Mouse (Mus musculus) limb, embryonic 14.5 days (tissue): ENCODE measurements around the gene Zscan21. TPM values are rescaled to one million over a fixed set of nuclear protein-coding genes. Genes with fewer than 3 reads are reported as not detected.
"Not testable (repeated sequence)": the region's sequence is repeated elsewhere in the genome, so short reads cannot be mapped to it uniquely, and the experiment has no call there.

Experiments
- ATAC-seq: fragments of 200-750 bp; cut with Nextera tagmentation; 2 replicates; pipeline ENCODE4 v1.8.0; 2017; ENCODE audit warnings: low read depth, moderate number of reproducible peaks, moderate TSS enrichment; ENCODE audit not compliant: low FRiP score
- DNase-seq: peaks from one replicate; pipeline ENCODE4 v3.0.0-alpha.2; 2015; ENCODE audit warnings: low spot score
- H3K27ac ChIP-seq: fragments of 300-500 bp; sonication (generic); replicated peaks from 2 replicates; pipeline ENCODE4 v1.5.1; 2014; ENCODE audit warnings: low read depth, mild to moderate bottlenecking, low read length, moderate library complexity, mixed read lengths
- H3K27me3 ChIP-seq: fragments of 300-500 bp; sonication (generic); 2 replicates; pipeline ENCODE4 v1.6.1; 2014; ENCODE audit warnings: low read length, mixed read lengths; ENCODE audit not compliant: control insufficient read depth, insufficient read depth
- H3K36me3 ChIP-seq: fragments of 300-500 bp; sonication (generic); 2 replicates; pipeline ENCODE4 v1.6.1; 2014; ENCODE audit warnings: mild to moderate bottlenecking, low read length, moderate library complexity, mixed read lengths; ENCODE audit not compliant: control insufficient read depth, insufficient read depth
- H3K4me1 ChIP-seq: fragments of 300-500 bp; sonication (generic); 2 replicates; pipeline ENCODE4 v1.6.1; 2014; ENCODE audit warnings: antibody characterized with exemption, low read length, mixed read lengths; ENCODE audit not compliant: control insufficient read depth, insufficient read depth
- H3K4me2 ChIP-seq: fragments of 300-500 bp; sonication (generic); replicated peaks from 2 replicates; pipeline ENCODE4 v1.6.1; 2014; ENCODE audit warnings: low read depth, mild to moderate bottlenecking, low read length, moderate library complexity; ENCODE audit not compliant: severe bottlenecking
- H3K4me3 ChIP-seq: fragments of 300-500 bp; sonication (generic); replicated peaks from 2 replicates; pipeline ENCODE4 v1.5.1; 2014; ENCODE audit warnings: low read length
- H3K9ac ChIP-seq: fragments of 300-500 bp; sonication (generic); 2 replicates; pipeline ENCODE4 v1.6.1; 2014; ENCODE audit warnings: mild to moderate bottlenecking, low read depth, low read length, moderate library complexity; ENCODE audit not compliant: severe bottlenecking
- H3K9me3 ChIP-seq: fragments of 300-500 bp; sonication (generic); 2 replicates; pipeline ENCODE4 v1.6.1; 2016; ENCODE audit warnings: low read length; ENCODE audit not compliant: control insufficient read depth
- POLR2A ChIP-seq: fragments of 200-500 bp; IDR thresholded peaks from 2 replicates; pipeline ENCODE4 v1.8.0; 2012; ENCODE audit warnings: inconsistent platforms, mild to moderate bottlenecking, moderate library complexity, borderline replicate concordance; ENCODE audit not compliant: insufficient read depth, insufficient read length; ENCODE audit errors: extremely low read depth
- WGBS: fragments of 180-500 bp; shearing (Covaris S2); extraction: QIAGEN DNeasy Blood & Tissue Kit; methylation state at CpG from one replicate; pipeline ENCODE4 v1.1.7; 2014; 5-methylcytosine and 5-hydroxymethylcytosine counted together
- polyA plus RNA-seq, 2 experiments: library from polyadenylated mRNA; depleted of rRNA in 1 of 2; stranded (reverse) in 1 of 2; unstranded in 1 of 2; fragments of >200 nt; fragmentation: Nextera tagmentation in 1 of 2; extraction: Ambion mirVana in 1 of 2; gene quantifications; 2 replicates each; pipeline versions ENCODE4 v1.2.1 to v1.2.3; 2012 to 2014

Gene Zscan21
- polyA plus RNA-seq, 2 experiments = 38.3 to 59.8 TPM

GRCm38 (mm10) chr5:138090737-138091136, 26.0 kb upstream of the Zscan21 start:
- no peaks in the 10 kb centered on the region for H3K9me3 ChIP-seq
- DNase-seq (no peak), ATAC-seq (no peak)
- no peak for TF ChIP-seq POLR2A
- no peak overlapping the region for H3K9ac ChIP-seq
- no peak overlapping the region for H3K4me3 ChIP-seq
- H3K27me3 ChIP-seq = no peaks in the 10 kb centered on the region
- 97% methylated on average over 5 of the region's 5 CpGs for WGBS
- no peak overlapping the region for H3K4me2 ChIP-seq
- no peaks in the 10 kb centered on the region; the same call in 1 of the 2 replicates for H3K4me1 ChIP-seq
- peaks cover 49% of the 10 kb centered on the region for H3K36me3 ChIP-seq
- H3K27ac ChIP-seq = no peak overlapping the region

- H3K4me3 ChIP-seq = no peak overlapping the region
- WGBS = 78% methylated on average over 4 of the region's 4 CpGs
- H3K4me1 ChIP-seq = no peaks in the 10 kb centered on the region
- H3K27ac ChIP-seq = no peak overlapping the region
- H3K36me3 ChIP-seq = peaks cover 65% of the 10 kb centered on the region
- H3K4me2 ChIP-seq = no peak overlapping the region
- ATAC-seq (no peak), DNase-seq (no peak)
- H3K9me3 ChIP-seq = no peaks in the 10 kb centered on the region
- no peak for TF ChIP-seq POLR2A
- no peak overlapping the region for H3K9ac ChIP-seq
- H3K27me3 ChIP-seq = no peaks in the 10 kb centered on the region
Observed at GRCm38 (mm10) chr5:138092771-138093170, 23.9 kb upstream of the Zscan21 start.

GRCm38 (mm10) chr5:138094474-138094873, 22.2 kb upstream of the Zscan21 start:
- no peak for DNase-seq
- H3K4me2 ChIP-seq = no peak overlapping the region
- H3K27me3 ChIP-seq = no peaks in the 10 kb centered on the region
- WGBS = 94% methylated on average over 6 of the region's 6 CpGs
- no peak overlapping the region for H3K9ac ChIP-seq
- no peak for TF ChIP-seq POLR2A
- H3K9me3 ChIP-seq = no peaks in the 10 kb centered on the region
- H3K36me3 ChIP-seq = peaks cover 68% of the 10 kb centered on the region
- no peak overlapping the region for H3K4me3 ChIP-seq
- no peak overlapping the region for H3K27ac ChIP-seq
- no peak for ATAC-seq
- no peaks in the 10 kb centered on the region for H3K4me1 ChIP-seq

GRCm38 (mm10) chr5:138104976-138105375, 11.7 kb upstream of the Zscan21 start:
- Histone ChIP-seq H3K4me3 (no peak overlapping the region), H3K27me3 (no peaks in the 10 kb centered on the region), H3K9me3 (no peaks in the 10 kb centered on the region), H3K27ac (no peak overlapping the region), H3K4me2 (no peak overlapping the region), H3K4me1 (no peaks in the 10 kb centered on the region), H3K9ac (no peak overlapping the region), H3K36me3 (peaks cover 62% of the 10 kb centered on the region)
- DNase-seq (no peak), ATAC-seq (no peak)
- 92% methylated on average over 2 of the region's 2 CpGs for WGBS
- TF ChIP-seq POLR2A = no peak

DNA sequence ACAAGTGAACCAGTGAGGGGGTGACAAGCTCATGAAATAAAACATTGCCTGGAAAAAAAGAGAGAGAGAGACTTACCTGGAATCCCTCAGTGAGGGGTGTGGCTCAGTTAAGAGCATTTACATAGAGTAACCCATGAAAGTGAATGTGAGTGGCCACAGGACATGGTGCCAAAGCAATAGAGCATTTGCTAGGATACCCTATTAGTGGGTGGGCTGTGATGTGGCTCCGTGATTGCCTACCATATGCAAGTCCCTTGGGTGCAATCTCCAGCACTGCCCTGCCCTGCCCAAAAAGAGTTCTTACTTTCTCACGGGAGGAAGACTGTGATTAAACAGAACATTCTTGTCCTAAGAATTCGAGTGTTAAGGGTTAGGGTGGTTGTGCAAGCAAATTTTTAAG, 9.6 kb upstream of the Zscan21 start:
- no peak for ATAC-seq

GRCm38 (mm10) chr5:138109847-138110396, 6.8 kb upstream of the Zscan21 start:
- not testable (repeated sequence) for H3K9ac ChIP-seq, H3K27ac ChIP-seq, H3K27me3 ChIP-seq, H3K9me3 ChIP-seq, H3K4me2 ChIP-seq, DNase-seq, H3K4me3 ChIP-seq, H3K4me1 ChIP-seq, ATAC-seq
- H3K36me3 ChIP-seq = peaks cover 13% of the 10 kb centered on the region
- WGBS = 56% methylated on average over 4 of the region's 4 CpGs

More for the DNA sequence above, 9.6 kb upstream of the Zscan21 start:
- no peaks in the 10 kb centered on the region for H3K27me3 ChIP-seq
- TF ChIP-seq POLR2A = no peak
- no peak for DNase-seq
- no peak overlapping the region for H3K4me2 ChIP-seq
- no peak overlapping the region for H3K4me3 ChIP-seq
- H3K27ac ChIP-seq = no peak overlapping the region
- H3K9ac ChIP-seq = no peak overlapping the region
- WGBS = 58% methylated on average over 3 of the region's 3 CpGs
- H3K4me1 ChIP-seq = no peaks in the 10 kb centered on the region
- H3K36me3 ChIP-seq = peaks cover 41% of the 10 kb centered on the region
- H3K9me3 ChIP-seq = no peaks in the 10 kb centered on the region
